Mouse (Mus musculus): ENCODE results near the gene Crabp2.

- TF ChIP-seq CTCF (IDR thresholded peaks at IDR 0.05; ENCODE audit: low read depth) (no peak), EP300 (IDR thresholded peaks at IDR 0.05; ENCODE audit: low read depth) (no peak)
Measured at GRCm38 (mm10) chr3:87958476-87958875, 10.0 kb downstream of the Crabp2 start.

Data from liver, postnatal 0 days (tissue).